Mouse (Mus musculus) heart, adult 8-10 months (tissue): ENCODE data around the gene Wdr63. TPM values are rescaled to one million over a fixed set of nuclear protein-coding genes. Genes with fewer than 3 reads are reported as not detected.

Experiments used
- DNase-seq: peaks from one replicate; pipeline ENCODE4 v3.0.0; 2022; ENCODE audit warnings: low spot score
- total RNA-seq, 4 experiments: library from RNA; stranded (reverse); gene quantifications; 2 replicates each; pipeline ENCODE4 v1.2.4; 2022

Gene Wdr63
- total RNA-seq = not detected

GRCm38 (mm10) chr3:146107921-146108571, at the start of gene Wdr63:
Wdr63 (minus strand) TSS chr3:146108130.
- peak; percentile 49 for DNase-seq

- no peak for DNase-seq
Measured at GRCm38 (mm10) chr3:146156811-146157210, 48.9 kb upstream of the Wdr63 start.

- no peak for DNase-seq
Measured at GRCm38 (mm10) chr3:146155628-146156576, 48.0 kb upstream of the Wdr63 start.

- DNase-seq = no peak
Measured at GRCm38 (mm10) chr3:146153862-146154611, 46.1 kb upstream of the Wdr63 start.

GRCm38 (mm10) chr3:146152913-146153312, 45.0 kb upstream of the Wdr63 start:
- DNase-seq = no peak

- no peak for DNase-seq
Measured at GRCm38 (mm10) chr3:146152348-146152747, 44.4 kb upstream of the Wdr63 start.

- DNase-seq = no peak
Measured at GRCm38 (mm10) chr3:146151755-146152154, 43.8 kb upstream of the Wdr63 start.

GRCm38 (mm10) chr3:146151328-146151727, 43.4 kb upstream of the Wdr63 start:
- DNase-seq = no peak

GRCm38 (mm10) chr3:146150560-146150959, 42.6 kb upstream of the Wdr63 start:
- DNase-seq = no peak

- DNase-seq = peak; percentile 13
Measured at GRCm38 (mm10) chr3:146150058-146150400, 42.1 kb upstream of the Wdr63 start.

GRCm38 (mm10) chr3:146149156-146150057, 41.5 kb upstream of the Wdr63 start, which contains the start of gene Mcoln2:
Mcoln2 (plus strand) TSS chr3:146149833.
- no peak for DNase-seq

GRCm38 (mm10) chr3:146146131-146146530, 38.2 kb upstream of the Wdr63 start:
- no peak for DNase-seq

- DNase-seq = no peak
Measured at GRCm38 (mm10) chr3:146145501-146145900, 37.6 kb upstream of the Wdr63 start.

GRCm38 (mm10) chr3:146142523-146142922, 34.6 kb upstream of the Wdr63 start:
- no peak for DNase-seq

GRCm38 (mm10) chr3:146140276-146140675, 32.3 kb upstream of the Wdr63 start:
- no peak for DNase-seq

- no peak for DNase-seq
Measured at GRCm38 (mm10) chr3:146136422-146136821, 28.5 kb upstream of the Wdr63 start.

GRCm38 (mm10) chr3:146135417-146135816, 27.5 kb upstream of the Wdr63 start:
- DNase-seq = no peak

GRCm38 (mm10) chr3:146134834-146135233, 26.9 kb upstream of the Wdr63 start:
- DNase-seq = no peak

GRCm38 (mm10) chr3:146127205-146127604, 19.3 kb upstream of the Wdr63 start:
- no peak for DNase-seq

- DNase-seq = no peak
Measured at GRCm38 (mm10) chr3:146123464-146123825, 15.5 kb upstream of the Wdr63 start.

- no peak for DNase-seq
Measured at GRCm38 (mm10) chr3:146122807-146123463, 15.0 kb upstream of the Wdr63 start.
